Mouse (Mus musculus) small intestine, adult 2 months (tissue): ENCODE measurements around the gene 9930021J03Rik.

Experiments
- CTCF ChIP-seq: fragments of 200-500 bp; IDR thresholded peaks from 2 replicates; pipeline ENCODE4 v1.5.1; 2012; ENCODE audit warnings: low read depth, mild to moderate bottlenecking, control low read depth, inconsistent platforms, low read length, moderate library complexity, mixed read lengths; ENCODE audit not compliant: insufficient replicate concordance, insufficient read length; ENCODE audit errors: extremely low read depth
- POLR2A ChIP-seq: fragments of 200-500 bp; IDR thresholded peaks from 2 replicates; pipeline ENCODE4 v1.6.1; 2012; ENCODE audit warnings: low read depth, mild to moderate bottlenecking, control low read depth, inconsistent platforms, low read length, moderate library complexity

GRCm38 (mm10) chr19:29840642-29841041 is 34.9 kb upstream of the 9930021J03Rik start:
- TF ChIP-seq POLR2A, result no peak
- no peak for TF ChIP-seq CTCF
